8 mouse cellular contexts compared by ENCODE assay signal in genomic region chr4:44703686-44704368, GRCm38 (mm10). TPM values are rescaled to one million over a fixed set of nuclear protein-coding genes. Genes with fewer than 3 reads are reported as not detected.
DNase-seq lines count a peak whose midpoint lies in the region; ATAC-seq and TF ChIP-seq lines count a peak whose summit lies in the region.

No protein-coding gene starts in this region.

- no peak for DNase-seq in lung, embryonic 14.5 days
- no peak for DNase-seq in lung, postnatal 36 days
- no peak for DNase-seq in midbrain, postnatal 0 days (ENCODE audit: low spot score)
- DNase-seq in kidney, postnatal 36 days: no peak
- DNase-seq in cerebellum, adult 11 months: no peak
- DNase-seq in gastrocnemius, postnatal 36 days: no peak

- H3K9ac ChIP-seq in lung, embryonic 14.5 days: no peak overlapping the region
- H3K9ac ChIP-seq in embryonic facial prominence, embryonic 12.5 days: no peak overlapping the region
- peak overlapping the region; percentile 16 for H3K9ac ChIP-seq in hindbrain, embryonic 15.5 days
- peak overlapping the region; percentile 33; the same call in 1 of the 2 replicates for H3K9ac ChIP-seq in midbrain, postnatal 0 days (replicated peaks; ENCODE audit: low read length, poor library complexity, severe bottlenecking)

- no peaks in the 10 kb centered on the region for H3K4me1 ChIP-seq in lung, embryonic 14.5 days (ENCODE audit: insufficient read depth)
- H3K4me1 ChIP-seq in embryonic facial prominence, embryonic 12.5 days: 0 out of 2 replicates have a peak, but pooled peaks cover 10% of the 10 kb centered on the region
- H3K4me1 ChIP-seq in hindbrain, embryonic 15.5 days (replicated peaks): peaks cover 31% of the 10 kb centered on the region
- no peaks in the 10 kb centered on the region for H3K4me1 ChIP-seq in midbrain, postnatal 0 days (ENCODE audit: insufficient read depth, low read length)

- H3K27me3 ChIP-seq in lung, embryonic 14.5 days (ENCODE audit: insufficient read depth, low read length): peaks cover 98% of the 10 kb centered on the region
- peaks cover 96% of the 10 kb centered on the region for H3K27me3 ChIP-seq in embryonic facial prominence, embryonic 12.5 days
- H3K27me3 ChIP-seq in hindbrain, embryonic 15.5 days: peaks cover 77% of the 10 kb centered on the region
- peaks cover 87% of the 10 kb centered on the region for H3K27me3 ChIP-seq in midbrain, postnatal 0 days (ENCODE audit: insufficient read depth, low read length)

- peak overlapping the region; percentile 37 for H3K4me3 ChIP-seq in lung, embryonic 14.5 days (ENCODE audit: low read depth, low read length)
- H3K4me3 ChIP-seq in embryonic facial prominence, embryonic 12.5 days: peak overlapping the region; percentile 35
- peak overlapping the region; percentile 46 for H3K4me3 ChIP-seq in hindbrain, embryonic 15.5 days
- H3K4me3 ChIP-seq in midbrain, postnatal 0 days (ENCODE audit: low read depth, low read length): peak overlapping the region; percentile 38

- no peaks in the 10 kb centered on the region for H3K9me3 ChIP-seq in lung, embryonic 14.5 days (ENCODE audit: low read depth, low read length)
- no peaks in the 10 kb centered on the region for H3K9me3 ChIP-seq in embryonic facial prominence, embryonic 12.5 days
- H3K9me3 ChIP-seq in hindbrain, embryonic 15.5 days: no peaks in the 10 kb centered on the region
- H3K9me3 ChIP-seq in midbrain, postnatal 0 days (ENCODE audit: low read length): no peaks in the 10 kb centered on the region

- intact Hi-C loops in gastrocnemius, postnatal 36 days (cut with DNase I): loop anchor here (2.0 kb wide), 1 partner anchor 127 kb away; no protein-coding TSS in a partner anchor

- 1% methylated on average over 61 of the region's 66 CpGs for WGBS in lung, embryonic 14.5 days
- WGBS in embryonic facial prominence, embryonic 12.5 days: under 1% methylated on average over 64 of the region's 66 CpGs
- WGBS in hindbrain, embryonic 15.5 days: under 1% methylated on average over 66 of the region's 66 CpGs
- under 1% methylated on average over 57 of the region's 66 CpGs for WGBS in midbrain, postnatal 0 days

- no peaks in the 10 kb centered on the region for H3K36me3 ChIP-seq in lung, embryonic 14.5 days (ENCODE audit: insufficient read depth)
- H3K36me3 ChIP-seq in embryonic facial prominence, embryonic 12.5 days: no peaks in the 10 kb centered on the region
- no peaks in the 10 kb centered on the region for H3K36me3 ChIP-seq in hindbrain, embryonic 15.5 days
- H3K36me3 ChIP-seq in midbrain, postnatal 0 days (ENCODE audit: insufficient read depth, low read length): no peaks in the 10 kb centered on the region

- no peak overlapping the region for H3K27ac ChIP-seq in lung, embryonic 14.5 days (ENCODE audit: low read depth)
- no peak overlapping the region for H3K27ac ChIP-seq in embryonic facial prominence, embryonic 12.5 days
- H3K27ac ChIP-seq in hindbrain, embryonic 15.5 days (replicated peaks): 0 out of 2 replicates have a peak overlapping the region, but pooled peaks have one; percentile 3
- no peak overlapping the region for H3K27ac ChIP-seq in midbrain, postnatal 0 days (ENCODE audit: low read depth, low read length)

- no peak for TF ChIP-seq CTCF in lung, embryonic 14.5 days (IDR thresholded peaks at IDR 0.05; ENCODE audit: low read depth)
- TF ChIP-seq CTCF in midbrain, postnatal 0 days (IDR thresholded peaks at IDR 0.05): no peak

- H3K4me2 ChIP-seq in lung, embryonic 14.5 days: peak overlapping the region; percentile 70
- H3K4me2 ChIP-seq in embryonic facial prominence, embryonic 12.5 days (replicated peaks): peak overlapping the region; percentile 72
- peak overlapping the region; percentile 66 for H3K4me2 ChIP-seq in hindbrain, embryonic 15.5 days
- H3K4me2 ChIP-seq in midbrain, postnatal 0 days (ENCODE audit: low read depth, low read length, poor library complexity, severe bottlenecking): peak overlapping the region; percentile 51

- peak; percentile 16; the same call in 1 of the 2 replicates for ATAC-seq in lung, embryonic 14.5 days (ENCODE audit: insufficient read depth)
- 0 out of 2 replicates have a peak, but pooled peaks have one; percentile 3 for ATAC-seq in embryonic facial prominence, embryonic 12.5 days (ENCODE audit: insufficient number of reproducible peaks, insufficient read depth, low FRiP score, low TSS enrichment)
- ATAC-seq in hindbrain, embryonic 15.5 days (ENCODE audit: low FRiP score, low read depth): no peak
- no peak for ATAC-seq in midbrain, postnatal 0 days (ENCODE audit: low FRiP score)

RNA-seq across cellular contexts. Expression of gene Pax5, which starts 6.5 kb away (rescaled TPM):
- polyA plus RNA-seq in lung, embryonic 14.5 days (2014; fragmentation: Nextera tagmentation; extraction: Ambion mirVana): not detected in 2 replicates
- 0.03 and 0.19 TPM in 2 replicates for polyA plus RNA-seq in embryonic facial prominence, embryonic 12.5 days (2016; fragmentation: Nextera tagmentation; extraction: Ambion mirVana)
- 2.1 and 2.2 TPM in 2 replicates for polyA plus RNA-seq in hindbrain, embryonic 15.5 days (2015; fragmentation: Nextera tagmentation; extraction: Ambion mirVana)
- 46.0 and 61.3 TPM in 2 replicates for total RNA-seq in midbrain, postnatal 0 days (2014; rRNA removed)
- polyA plus RNA-seq in midbrain, postnatal 0 days (2015; fragmentation: Nextera tagmentation; extraction: Ambion mirVana): 3.0 and 3.4 TPM in 2 replicates
- total RNA-seq in gastrocnemius, postnatal 36 days (2021): not detected

RNA-seq across cellular contexts. Expression of gene Zcchc7, which starts 51.9 kb away (rescaled TPM):
- 33.1 and 36.4 TPM in 2 replicates for polyA plus RNA-seq in lung, embryonic 14.5 days (2014; fragmentation: Nextera tagmentation; extraction: Ambion mirVana)
- 33.2 and 37.8 TPM in 2 replicates for polyA plus RNA-seq in embryonic facial prominence, embryonic 12.5 days (2016; fragmentation: Nextera tagmentation; extraction: Ambion mirVana)
- polyA plus RNA-seq in hindbrain, embryonic 15.5 days (2015; fragmentation: Nextera tagmentation; extraction: Ambion mirVana): 35.3 and 41.6 TPM in 2 replicates
- 17.3 and 23.5 TPM in 2 replicates for total RNA-seq in midbrain, postnatal 0 days (2014; rRNA removed)
- polyA plus RNA-seq in midbrain, postnatal 0 days (2015; fragmentation: Nextera tagmentation; extraction: Ambion mirVana): 25.5 and 34.5 TPM in 2 replicates
- total RNA-seq in gastrocnemius, postnatal 36 days (2021): 10 to 100 TPM; 11.5 to 16.2 TPM

Comparison
In these comparisons a context has a peak if more than half of its experiments do, and no peak if none do; other contexts are left out.
1. ATAC-seq: peak in lung, embryonic 14.5 days (single experiment) and embryonic facial prominence, embryonic 12.5 days (single experiment); none in hindbrain, embryonic 15.5 days (single experiment) and midbrain, postnatal 0 days (single experiment).
2. H3K9ac ChIP-seq: peak in hindbrain, embryonic 15.5 days (single experiment) and midbrain, postnatal 0 days (single experiment); none in lung, embryonic 14.5 days (single experiment) and embryonic facial prominence, embryonic 12.5 days (single experiment).
3. Peak in every context shown above with its lines, with median percentiles within 50 percentile points of each other: H3K4me2 ChIP-seq and H3K4me3 ChIP-seq.